Mouse (Mus musculus) limb, embryonic 14.5 days (tissue): ENCODE measurements around the gene Ndufc2. TPM values are rescaled to one million over a fixed set of nuclear protein-coding genes. Genes with fewer than 3 reads are reported as not detected.

ENCODE experiments used
- ATAC-seq: fragments of 200-750 bp; cut with Nextera tagmentation; 2 replicates; pipeline ENCODE4 v1.8.0; 2017; ENCODE audit warnings: low read depth, moderate number of reproducible peaks, moderate TSS enrichment; ENCODE audit not compliant: low FRiP score
- DNase-seq: peaks from one replicate; pipeline ENCODE4 v3.0.0-alpha.2; 2015; ENCODE audit warnings: low spot score
- H3K27ac ChIP-seq: fragments of 300-500 bp; sonication (generic); replicated peaks from 2 replicates; pipeline ENCODE4 v1.5.1; 2014; ENCODE audit warnings: low read depth, mild to moderate bottlenecking, low read length, moderate library complexity, mixed read lengths
- H3K27me3 ChIP-seq: fragments of 300-500 bp; sonication (generic); 2 replicates; pipeline ENCODE4 v1.6.1; 2014; ENCODE audit warnings: low read length, mixed read lengths; ENCODE audit not compliant: control insufficient read depth, insufficient read depth
- H3K36me3 ChIP-seq: fragments of 300-500 bp; sonication (generic); 2 replicates; pipeline ENCODE4 v1.6.1; 2014; ENCODE audit warnings: mild to moderate bottlenecking, low read length, moderate library complexity, mixed read lengths; ENCODE audit not compliant: control insufficient read depth, insufficient read depth
- H3K4me1 ChIP-seq: fragments of 300-500 bp; sonication (generic); 2 replicates; pipeline ENCODE4 v1.6.1; 2014; ENCODE audit warnings: antibody characterized with exemption, low read length, mixed read lengths; ENCODE audit not compliant: control insufficient read depth, insufficient read depth
- H3K4me2 ChIP-seq: fragments of 300-500 bp; sonication (generic); replicated peaks from 2 replicates; pipeline ENCODE4 v1.6.1; 2014; ENCODE audit warnings: low read depth, mild to moderate bottlenecking, low read length, moderate library complexity; ENCODE audit not compliant: severe bottlenecking
- H3K4me3 ChIP-seq: fragments of 300-500 bp; sonication (generic); replicated peaks from 2 replicates; pipeline ENCODE4 v1.5.1; 2014; ENCODE audit warnings: low read length
- H3K9ac ChIP-seq: fragments of 300-500 bp; sonication (generic); 2 replicates; pipeline ENCODE4 v1.6.1; 2014; ENCODE audit warnings: mild to moderate bottlenecking, low read depth, low read length, moderate library complexity; ENCODE audit not compliant: severe bottlenecking
- H3K9me3 ChIP-seq: fragments of 300-500 bp; sonication (generic); 2 replicates; pipeline ENCODE4 v1.6.1; 2016; ENCODE audit warnings: low read length; ENCODE audit not compliant: control insufficient read depth
- POLR2A ChIP-seq: fragments of 200-500 bp; IDR thresholded peaks from 2 replicates; pipeline ENCODE4 v1.8.0; 2012; ENCODE audit warnings: inconsistent platforms, mild to moderate bottlenecking, moderate library complexity, borderline replicate concordance; ENCODE audit not compliant: insufficient read depth, insufficient read length; ENCODE audit errors: extremely low read depth
- WGBS: fragments of 180-500 bp; shearing (Covaris S2); extraction: QIAGEN DNeasy Blood & Tissue Kit; methylation state at CpG from one replicate; pipeline ENCODE4 v1.1.7; 2014; 5-methylcytosine and 5-hydroxymethylcytosine counted together
- polyA plus RNA-seq, 2 experiments: library from polyadenylated mRNA; depleted of rRNA in 1 of 2; stranded (reverse) in 1 of 2; unstranded in 1 of 2; fragments of >200 nt; fragmentation: Nextera tagmentation in 1 of 2; extraction: Ambion mirVana in 1 of 2; gene quantifications; 2 replicates each; pipeline versions ENCODE4 v1.2.1 to v1.2.3; 2012 to 2014

Gene Ndufc2
- polyA plus RNA-seq, 2 experiments = 228 to 357 TPM

DNA sequence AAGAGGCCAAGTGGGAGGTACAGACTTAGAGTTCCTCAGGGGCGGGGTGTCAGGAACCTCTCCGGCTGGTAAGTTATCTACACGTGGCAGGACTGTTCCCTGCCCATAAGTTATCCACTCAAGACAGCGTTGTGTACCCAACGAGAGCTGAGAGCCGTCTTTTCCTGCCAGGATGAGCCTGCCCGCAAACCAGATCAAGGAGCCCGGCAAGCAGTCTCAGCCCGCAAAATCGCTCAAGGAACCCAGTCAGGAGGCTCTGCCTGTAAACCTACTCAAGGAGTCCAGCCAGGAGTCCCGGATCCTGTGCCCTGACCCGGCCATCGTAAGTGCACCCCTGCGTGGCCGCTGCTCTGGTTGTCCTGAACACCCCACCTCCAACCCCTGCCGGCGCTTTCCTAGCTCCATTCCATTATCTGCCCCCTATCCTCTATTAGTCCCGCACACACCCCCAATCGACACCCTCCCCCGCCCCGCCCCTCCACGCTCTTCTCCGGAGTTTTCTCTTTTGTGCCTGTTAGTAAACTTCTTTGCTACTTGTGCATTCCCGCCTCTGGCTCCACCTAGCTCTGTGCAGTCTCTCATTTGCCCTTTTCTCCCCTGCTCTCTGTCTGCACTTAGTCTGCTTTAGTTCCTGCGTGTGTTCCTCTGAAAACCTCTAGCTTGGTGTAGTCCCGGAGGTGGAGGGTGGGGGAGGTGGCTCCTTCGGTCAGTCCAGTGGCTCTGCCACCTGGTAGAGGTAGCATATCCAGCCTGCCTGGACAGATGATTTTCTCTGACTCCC is 53.5 kb downstream of the Ndufc2 start:
- TF ChIP-seq POLR2A = no peak
- ATAC-seq (peak; percentile 57), DNase-seq (no peak)
- peak overlapping the region; percentile 86 for H3K4me2 ChIP-seq
- no peaks in the 10 kb centered on the region for H3K27me3 ChIP-seq
- H3K9me3 ChIP-seq = peaks cover 7% of the 10 kb centered on the region
- H3K9ac ChIP-seq = peak overlapping the region; percentile 62
- H3K36me3 ChIP-seq = no peaks in the 10 kb centered on the region
- peak overlapping the region; percentile 27; the same call in 1 of the 2 replicates for H3K27ac ChIP-seq
- H3K4me1 ChIP-seq = peaks cover 9% of the 10 kb centered on the region
- 6% methylated on average over 27 of the region's 27 CpGs for WGBS
- peak overlapping the region; percentile 44 for H3K4me3 ChIP-seq

DNA sequence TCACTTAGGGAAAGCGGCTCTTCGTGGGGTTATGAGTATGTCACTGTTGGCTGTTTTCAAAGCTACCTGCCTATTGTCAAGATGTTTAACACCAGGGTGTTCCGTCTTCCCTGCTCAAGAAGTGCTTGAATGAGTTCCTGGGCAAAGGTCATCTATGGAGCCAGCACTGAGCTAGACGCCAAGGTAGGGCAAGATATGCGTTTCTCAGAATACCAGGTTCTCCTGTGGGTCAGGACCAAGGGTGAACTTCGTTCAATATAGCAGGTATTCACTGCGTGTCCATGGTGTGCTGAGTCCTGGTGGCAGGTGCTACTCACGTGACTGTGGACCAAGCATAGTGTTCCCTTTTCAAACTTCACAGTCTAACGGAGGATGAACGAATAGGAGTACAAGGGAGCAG is 55.0 kb downstream of the Ndufc2 start:
- ATAC-seq = no peak
- no peak overlapping the region for H3K9ac ChIP-seq
- peaks cover 9% of the 10 kb centered on the region for H3K4me1 ChIP-seq
- TF ChIP-seq POLR2A = no peak
- H3K4me3 ChIP-seq = no peak overlapping the region
- H3K27me3 ChIP-seq = no peaks in the 10 kb centered on the region
- H3K9me3 ChIP-seq = no peaks in the 10 kb centered on the region
- no peak overlapping the region for H3K27ac ChIP-seq
- WGBS = 96% methylated on average over 10 of the region's 10 CpGs
- no peak for DNase-seq
- H3K36me3 ChIP-seq = no peaks in the 10 kb centered on the region
- no peak overlapping the region for H3K4me2 ChIP-seq

DNA sequence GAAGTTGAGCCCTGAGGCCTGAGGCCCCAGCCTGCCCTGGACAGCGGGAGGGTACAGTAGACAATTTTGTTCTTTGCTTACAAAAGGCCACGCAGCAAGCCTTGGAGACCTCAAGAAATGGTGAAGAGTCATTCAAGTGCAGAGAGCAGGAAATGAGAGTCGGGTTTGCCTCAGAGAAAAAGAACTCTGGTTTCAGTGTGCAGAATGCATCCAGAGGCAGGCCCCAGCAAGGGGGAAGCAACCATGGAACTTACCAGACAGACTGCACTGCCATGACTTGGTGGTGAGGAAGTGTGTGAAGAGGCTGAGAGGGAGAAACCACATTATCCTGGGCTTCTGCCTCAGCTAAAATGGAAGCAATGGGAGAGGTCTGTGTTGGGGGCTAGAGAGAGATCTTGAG is 55.8 kb downstream of the Ndufc2 start:
- no peak for TF ChIP-seq POLR2A
- no peak for ATAC-seq
- Histone ChIP-seq H3K4me3 (no peak overlapping the region), H3K27me3 (no peaks in the 10 kb centered on the region), H3K9ac (no peak overlapping the region), H3K4me1 (peaks cover 9% of the 10 kb centered on the region), H3K4me2 (no peak overlapping the region), H3K27ac (no peak overlapping the region), H3K36me3 (no peaks in the 10 kb centered on the region), H3K9me3 (no peaks in the 10 kb centered on the region)
- WGBS = 78% methylated on average over 3 of the region's 3 CpGs
- no peak for DNase-seq

Other genes starting within 250 kb of the Ndufc2 start
- gene Usp35, start 68.0 kb upstream of the Ndufc2 start, polyA plus RNA-seq (2012; rRNA removed) = 8.6 and 11.0 TPM in 2 replicates
- gene Usp35, start 68.0 kb upstream of the Ndufc2 start, polyA plus RNA-seq (2014; fragmentation: Nextera tagmentation; extraction: Ambion mirVana) = 2.5 and 3.3 TPM in 2 replicates
- 5.5 and 6.8 TPM in 2 replicates for gene Kctd21, start 67.7 kb upstream of the Ndufc2 start, polyA plus RNA-seq (2012; rRNA removed)
- gene Kctd21, start 67.7 kb upstream of the Ndufc2 start, polyA plus RNA-seq (2014; fragmentation: Nextera tagmentation; extraction: Ambion mirVana) = 5.2 and 5.4 TPM in 2 replicates
- 53.8 and 55.8 TPM in 2 replicates for gene Alg8, start 28.4 kb upstream of the Ndufc2 start, polyA plus RNA-seq (2012; rRNA removed)
- gene Alg8, start 28.4 kb upstream of the Ndufc2 start, polyA plus RNA-seq (2014; fragmentation: Nextera tagmentation; extraction: Ambion mirVana) = 29.0 and 31.8 TPM in 2 replicates
- gene Thrsp, start 17.7 kb downstream of the Ndufc2 start, polyA plus RNA-seq (2012; rRNA removed) = 0.29 and 0.30 TPM in 2 replicates
- 0.41 and 0.48 TPM in 2 replicates for gene Thrsp, start 17.7 kb downstream of the Ndufc2 start, polyA plus RNA-seq (2014; fragmentation: Nextera tagmentation; extraction: Ambion mirVana)
- 3.2 and 5.1 TPM in 2 replicates for gene Kctd14, start 51.3 kb downstream of the Ndufc2 start, polyA plus RNA-seq (2012; rRNA removed)
- gene Kctd14, start 51.3 kb downstream of the Ndufc2 start, polyA plus RNA-seq (2014; fragmentation: Nextera tagmentation; extraction: Ambion mirVana) = 2.6 and 3.2 TPM in 2 replicates
- gene Ints4, start 81.0 kb downstream of the Ndufc2 start, polyA plus RNA-seq (2012; rRNA removed) = 75.8 and 102 TPM in 2 replicates
- 50.6 and 55.7 TPM in 2 replicates for gene Ints4, start 81.0 kb downstream of the Ndufc2 start, polyA plus RNA-seq (2014; fragmentation: Nextera tagmentation; extraction: Ambion mirVana)
- 41.1 and 57.3 TPM in 2 replicates for gene Aamdc, start 179.5 kb downstream of the Ndufc2 start, polyA plus RNA-seq (2012; rRNA removed)
- gene Aamdc, start 179.5 kb downstream of the Ndufc2 start, polyA plus RNA-seq (2014; fragmentation: Nextera tagmentation; extraction: Ambion mirVana) = 81.0 and 85.1 TPM in 2 replicates
- gene Rsf1, start 179.9 kb downstream of the Ndufc2 start, polyA plus RNA-seq (2012; rRNA removed) = 8.9 and 12.2 TPM in 2 replicates
- 19.8 and 24.4 TPM in 2 replicates for gene Rsf1, start 179.9 kb downstream of the Ndufc2 start, polyA plus RNA-seq (2014; fragmentation: Nextera tagmentation; extraction: Ambion mirVana)